Mouse (Mus musculus) forebrain, postnatal 0 days (tissue): Measurements from ENCODE around the gene Gm44790. TPM values are rescaled to one million over a fixed set of nuclear protein-coding genes. Genes with fewer than 3 reads are reported as not detected.

Experiments used
- ATAC-seq: fragments of 200-750 bp; cut with Nextera tagmentation; 2 replicates; pipeline ENCODE4 v1.8.0; 2017; ENCODE audit warnings: mild to moderate bottlenecking, moderate library complexity
- DNase-seq: peaks from one replicate; pipeline ENCODE4 v3.0.0-alpha.2; 2015
- H3K27ac ChIP-seq: fragments of 300-500 bp; sonication (generic); 2 replicates; pipeline ENCODE4 v1.5.1; 2014; ENCODE audit warnings: low read depth, mild to moderate bottlenecking, antibody characterized with exemption, low read length, moderate library complexity, mixed read lengths
- H3K27me3 ChIP-seq: fragments of 300-500 bp; sonication (generic); 2 replicates; pipeline ENCODE4 v1.6.1; 2014; ENCODE audit warnings: mild to moderate bottlenecking, low read length, mixed read lengths; ENCODE audit not compliant: insufficient read depth
- H3K36me3 ChIP-seq: fragments of 300-500 bp; sonication (generic); 2 replicates; pipeline ENCODE4 v1.6.1; 2014; ENCODE audit warnings: mild to moderate bottlenecking, moderate library complexity; ENCODE audit not compliant: insufficient read depth
- H3K4me1 ChIP-seq: fragments of 300-500 bp; sonication (generic); 2 replicates; pipeline ENCODE4 v1.6.1; 2014; ENCODE audit warnings: antibody characterized with exemption; ENCODE audit not compliant: insufficient read depth
- H3K4me2 ChIP-seq: fragments of 300-500 bp; sonication (generic); 2 replicates; pipeline ENCODE4 v1.6.1; 2014; ENCODE audit warnings: low read depth, mild to moderate bottlenecking, moderate library complexity
- H3K4me3 ChIP-seq: fragments of 300-500 bp; sonication (generic); 2 replicates; pipeline ENCODE4 v1.5.1; 2014; ENCODE audit warnings: low read depth, low read length, mixed read lengths
- H3K9ac ChIP-seq: fragments of 300-500 bp; sonication (generic); 2 replicates; pipeline ENCODE4 v1.6.1; 2014; ENCODE audit warnings: mild to moderate bottlenecking
- H3K9me3 ChIP-seq: fragments of 300-500 bp; sonication (generic); 2 replicates; pipeline ENCODE4 v1.6.1; 2016; ENCODE audit warnings: low read length
- CTCF ChIP-seq: sonication (generic); IDR thresholded peaks from 2 replicates; pipeline ENCODE4 v1.5.1; 2016; ENCODE audit warnings: antibody characterized with exemption, control low read depth, low read depth
- whole genome bisulfite sequencing: fragments of 180-500 bp; shearing (Covaris S2); extraction: QIAGEN DNeasy Blood & Tissue Kit; methylation state at CpG from one replicate; pipeline ENCODE4 v1.1.7; 2014; 5-methylcytosine and 5-hydroxymethylcytosine counted together
- polyA plus RNA-seq: library from polyadenylated mRNA; unstranded; fragments of >200 nt; fragmentation: Nextera tagmentation; extraction: Ambion mirVana; gene quantifications from 2 replicates; pipeline ENCODE4 v1.2.1, GENCODE M21; 2015
- total RNA-seq: library from RNA; depleted of rRNA; stranded (reverse); fragments of >200 nt; gene quantifications from 2 replicates; pipeline ENCODE4 v1.2.3, GENCODE M21; 2014

Gene Gm44790
- total and polyA plus RNA-seq, 2 experiments from 2014 or later, result 0.67 TPM; not detected in 1

DNA sequence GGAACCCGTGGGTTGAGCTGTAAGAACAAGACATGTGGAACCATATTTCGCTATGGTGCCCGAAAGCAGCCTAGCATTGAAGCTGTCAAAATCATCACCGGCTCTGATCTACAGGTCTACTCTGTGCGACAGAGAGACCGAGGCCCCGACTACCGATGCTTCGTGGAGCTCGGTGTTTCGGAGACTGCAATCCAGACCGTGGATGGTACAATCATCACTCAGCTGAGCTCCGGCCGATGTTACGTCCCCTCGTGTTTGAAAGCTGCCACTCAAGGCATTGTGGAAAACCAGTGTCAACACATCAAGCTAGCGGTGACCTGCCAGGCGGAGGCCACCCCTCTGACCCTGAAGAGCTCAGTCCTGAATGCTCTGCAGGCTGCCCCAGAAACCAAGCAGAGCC lies 19.1 kb downstream of the Gm44790 start:
- Histone ChIP-seq H3K9me3 (no peaks in the 10 kb centered on the region), H3K36me3 (peaks cover 51% of the 10 kb centered on the region), H3K4me3 (no peak overlapping the region), H3K9ac (no peak overlapping the region), H3K4me2 (no peak overlapping the region), H3K27ac (no peak overlapping the region), H3K4me1 (no peaks in the 10 kb centered on the region), H3K27me3 (no peaks in the 10 kb centered on the region)
- no peak for TF ChIP-seq CTCF
- 94% methylated on average over 18 of the region's 18 CpGs for WGBS
- no peak for DNase-seq
- no peak for ATAC-seq

DNA sequence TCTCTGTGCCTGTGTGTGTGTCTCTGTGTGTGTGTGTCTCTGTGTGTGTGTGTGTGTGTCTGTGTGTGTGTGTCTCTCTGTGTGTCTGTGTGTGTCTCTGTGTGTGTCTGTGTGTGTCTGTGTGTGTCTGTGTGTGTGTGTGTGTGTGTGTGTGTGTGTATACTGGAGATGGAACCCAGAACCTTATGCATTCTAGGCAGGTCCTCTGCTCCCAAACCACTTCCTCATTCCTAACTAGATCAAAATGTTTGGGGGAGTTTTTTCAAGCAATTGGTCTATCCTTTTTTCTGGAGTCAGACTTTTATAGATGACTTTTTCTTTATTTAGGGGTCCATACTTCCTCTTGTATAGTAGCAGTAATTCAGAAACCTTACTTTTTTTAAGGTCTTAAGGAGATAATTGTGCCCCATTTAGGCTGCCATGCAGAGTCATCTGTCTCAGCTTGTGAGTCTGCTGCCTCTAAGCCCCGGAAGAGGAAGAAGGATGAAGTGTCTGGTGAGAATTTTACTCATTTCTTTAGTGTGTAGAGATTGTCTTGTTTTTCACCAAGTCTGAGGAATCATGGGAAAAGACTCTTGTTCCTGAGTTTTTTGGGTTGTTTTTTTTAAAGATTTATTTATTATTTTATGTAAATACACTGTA lies 20.6 kb downstream of the Gm44790 start:
- no peak for ATAC-seq
- no peak overlapping the region for H3K27ac ChIP-seq
- no peak overlapping the region for H3K4me3 ChIP-seq
- no peak overlapping the region for H3K9ac ChIP-seq
- TF ChIP-seq CTCF, result no peak
- no peak for DNase-seq
- H3K27me3 ChIP-seq, result no peaks in the 10 kb centered on the region
- H3K9me3 ChIP-seq, result no peaks in the 10 kb centered on the region
- 90% methylated on average over 1 of the region's 1 CpGs for WGBS
- no peaks in the 10 kb centered on the region for H3K4me1 ChIP-seq
- no peak overlapping the region for H3K4me2 ChIP-seq
- H3K36me3 ChIP-seq, result peaks cover 57% of the 10 kb centered on the region

- no peak for TF ChIP-seq CTCF
- H3K9ac ChIP-seq, result no peak overlapping the region
- DNase-seq, result no peak
- no peak overlapping the region for H3K4me3 ChIP-seq
- 88% methylated on average over 3 of the region's 3 CpGs for WGBS
- H3K4me2 ChIP-seq, result no peak overlapping the region
- no peaks in the 10 kb centered on the region for H3K4me1 ChIP-seq
- H3K27ac ChIP-seq, result no peak overlapping the region
- no peaks in the 10 kb centered on the region for H3K27me3 ChIP-seq
- H3K36me3 ChIP-seq, result peaks cover 66% of the 10 kb centered on the region
- H3K9me3 ChIP-seq, result no peaks in the 10 kb centered on the region
- ATAC-seq, result no peak
These were observed 30.3 kb downstream of the Gm44790 start for GRCm38 (mm10) chr6:86456727-86457126.

GRCm38 (mm10) chr6:86463079-86463478 lies 36.6 kb downstream of the Gm44790 start:
- no peak for TF ChIP-seq CTCF
- ATAC-seq (no peak), DNase-seq (no peak)
- Histone ChIP-seq H3K9ac (no peak overlapping the region), H3K4me2 (no peak overlapping the region), H3K27me3 (no peaks in the 10 kb centered on the region), H3K4me1 (no peaks in the 10 kb centered on the region), H3K4me3 (no peak overlapping the region), H3K27ac (no peak overlapping the region), H3K36me3 (peaks cover 51% of the 10 kb centered on the region), H3K9me3 (no peaks in the 10 kb centered on the region)
- WGBS, result 92% methylated on average over 3 of the region's 3 CpGs

- peaks cover 8% of the 10 kb centered on the region for H3K4me1 ChIP-seq
- DNase-seq (no peak), ATAC-seq (no peak)
- H3K4me3 ChIP-seq, result no peak overlapping the region
- H3K27me3 ChIP-seq, result no peaks in the 10 kb centered on the region
- H3K27ac ChIP-seq, result 0 out of 2 replicates have a peak overlapping the region, but pooled peaks have one; percentile 85
- H3K9ac ChIP-seq, result peak overlapping the region; percentile 58
- peaks cover 8% of the 10 kb centered on the region; the same call in 1 of the 2 replicates for H3K36me3 ChIP-seq
- H3K9me3 ChIP-seq, result no peaks in the 10 kb centered on the region
- 93% methylated on average over 3 of the region's 3 CpGs for WGBS
- no peak for TF ChIP-seq CTCF
- peak overlapping the region; percentile 75; the same call in 1 of the 2 replicates for H3K4me2 ChIP-seq
These were observed 44.9 kb downstream of the Gm44790 start for GRCm38 (mm10) chr6:86471317-86471716.

DNA sequence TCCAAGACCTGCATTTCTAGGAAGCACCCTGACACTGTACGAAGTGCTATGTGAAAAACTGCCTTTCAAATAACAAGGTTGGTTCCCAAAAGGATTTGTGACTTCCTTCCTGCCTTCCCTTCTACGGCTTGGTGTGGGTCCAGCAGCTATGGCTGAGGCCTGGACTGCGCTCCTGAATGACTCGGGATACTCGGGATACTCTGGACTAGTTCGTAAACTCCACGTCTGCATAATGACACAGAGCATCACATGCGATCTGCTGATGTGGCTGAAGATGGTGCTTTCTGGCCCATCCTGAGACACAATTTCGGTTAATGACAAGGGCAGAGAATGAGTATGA lies 45.3 kb downstream of the Gm44790 start:
- DNase-seq (no peak), ATAC-seq (peak; percentile 47)
- WGBS, result 23% methylated on average over 9 of the region's 9 CpGs
- Histone ChIP-seq H3K4me3 (peak overlapping the region; percentile 40), H3K36me3 (peaks cover 7% of the 10 kb centered on the region; the same call in 1 of the 2 replicates), H3K4me2 (peak overlapping the region; percentile 75), H3K9me3 (no peaks in the 10 kb centered on the region), H3K27ac (peak overlapping the region; percentile 85), H3K9ac (peak overlapping the region; percentile 58), H3K4me1 (peaks cover 8% of the 10 kb centered on the region), H3K27me3 (no peaks in the 10 kb centered on the region)
- no peak for TF ChIP-seq CTCF

DNA sequence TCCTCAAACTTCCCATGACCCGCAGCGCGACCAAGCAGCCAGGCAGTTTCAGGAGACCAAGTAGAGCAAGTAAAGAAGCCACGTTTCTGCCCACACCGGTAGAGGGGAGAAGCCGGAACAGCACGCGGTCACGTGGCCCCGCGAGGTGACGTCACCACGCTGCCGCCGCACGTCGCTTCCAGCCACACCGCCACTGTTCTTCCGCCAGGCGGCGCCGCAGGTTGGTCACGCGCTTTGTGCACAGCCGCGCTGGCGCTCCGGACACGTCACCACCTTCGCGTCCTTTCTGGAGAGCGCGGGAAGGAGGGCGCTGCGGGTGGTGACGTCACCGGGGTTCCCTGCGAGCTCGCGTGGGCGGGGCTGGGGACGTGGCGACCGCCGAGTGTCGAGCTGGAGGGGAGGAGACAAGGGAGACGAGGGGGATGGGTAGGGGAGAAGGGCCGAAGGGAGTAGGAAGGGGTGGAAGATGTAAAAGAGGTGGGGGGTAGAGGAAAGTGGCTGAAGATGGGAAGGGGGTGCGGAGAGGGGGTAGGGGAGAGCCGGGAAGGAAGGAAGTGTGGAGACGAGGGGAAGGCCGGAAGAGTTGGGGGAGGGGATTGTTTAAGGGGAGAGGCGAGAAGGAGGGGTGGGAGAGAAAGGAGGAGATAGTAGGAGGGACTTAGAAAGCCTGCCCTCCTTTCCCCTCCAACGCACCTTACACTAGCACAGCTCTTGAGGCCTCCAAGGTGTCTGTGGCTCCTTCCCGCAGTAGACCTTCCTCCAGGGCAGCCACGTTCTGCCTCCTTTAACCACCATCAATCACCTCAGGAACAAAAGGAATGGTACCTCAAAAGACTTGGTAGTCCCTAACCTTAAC lies 45.9 kb downstream of the Gm44790 start:
- DNase-seq, result peak; percentile 100
- Histone ChIP-seq H3K4me2 (peak overlapping the region; percentile 75), H3K4me3 (peak overlapping the region; percentile 40), H3K4me1 (peaks cover 8% of the 10 kb centered on the region), H3K27me3 (no peaks in the 10 kb centered on the region), H3K36me3 (peaks cover 7% of the 10 kb centered on the region; the same call in 1 of the 2 replicates), H3K27ac (peak overlapping the region; percentile 93), H3K9me3 (no peaks in the 10 kb centered on the region), H3K9ac (peak overlapping the region; percentile 68)
- WGBS, result 2% methylated on average over 56 of the region's 56 CpGs
- peak; percentile 100 for TF ChIP-seq CTCF
- peak; percentile 95 for ATAC-seq
